Comparison of ENCODE assay signal across 16 mouse cellular contexts in genomic region chr9:76016506-76016905, GRCm38 (mm10). TPM values are rescaled to one million over a fixed set of nuclear protein-coding genes. Genes with fewer than 3 reads are reported as not detected.
A peak's percentile ranks its signal among the peaks of the same experiment; 100 is the strongest.
DNase-seq lines count a peak whose midpoint lies in the region; ATAC-seq and TF ChIP-seq lines count a peak whose summit lies in the region.
"Had no signal": no experiment of that assay in that cellular context is flagged by ENCODE, and none has a peak within 500 bp of the region (broad histone marks: within the 10 kb centered on the region; RNA-seq: fewer than 3 reads in every experiment).

No protein-coding gene starts in this region.

- H3K4me2 ChIP-seq in hindbrain, embryonic 15.5 days = 0 out of 2 replicates have a peak overlapping the region, but pooled peaks have one; percentile 1
- no peak overlapping the region; the same call in 1 of the 2 replicates for H3K4me2 ChIP-seq in hindbrain, embryonic 16.5 days (ENCODE audit: low read length)
- H3K4me2 ChIP-seq: heart, embryonic 15.5 days; kidney, embryonic 15.5 days; limb, embryonic 15.5 days had no signal

- no peak for TF ChIP-seq POLR2A in cerebellum, adult 2 months (IDR thresholded peaks at IDR 0.05; ENCODE audit: borderline replicate concordance, insufficient read depth, low read length)

- peak overlapping the region; percentile 46; the same call in 1 of the 2 replicates for H3K27ac ChIP-seq in cerebellum, adult 2 months (ENCODE audit: insufficient read depth, low read length)
- no peak overlapping the region for H3K27ac ChIP-seq in hindbrain, embryonic 15.5 days (replicated peaks)
- H3K27ac ChIP-seq in hindbrain, embryonic 16.5 days (ENCODE audit: low read depth, low read length) = no peak overlapping the region
- H3K27ac ChIP-seq: forebrain, embryonic 12.5 days; heart, embryonic 15.5 days; kidney, embryonic 15.5 days; limb, embryonic 15.5 days; stomach, postnatal 0 days had no signal

- 85% methylated on average over 10 of the region's 10 CpGs for WGBS in cerebellum, adult 2 months
- 93% methylated on average over 10 of the region's 10 CpGs for WGBS in hindbrain, embryonic 15.5 days
- WGBS in hindbrain, embryonic 16.5 days = 91% methylated on average over 10 of the region's 10 CpGs

- H3K4me1 ChIP-seq in cerebellum, adult 2 months (ENCODE audit: control insufficient read depth, insufficient read depth, low read length) = peaks cover 9% of the 10 kb centered on the region; the same call in 1 of the 2 replicates
- peaks cover 20% of the 10 kb centered on the region for H3K4me1 ChIP-seq in hindbrain, embryonic 15.5 days (replicated peaks)
- H3K4me1 ChIP-seq in hindbrain, embryonic 16.5 days (ENCODE audit: control insufficient read depth, insufficient read depth, low read depth, low read length) = no peaks in the 10 kb centered on the region

- no peaks in the 10 kb centered on the region for H3K36me3 ChIP-seq in hindbrain, embryonic 15.5 days
- no peaks in the 10 kb centered on the region for H3K36me3 ChIP-seq in hindbrain, embryonic 16.5 days (ENCODE audit: control insufficient read depth, insufficient read depth, low read length)
- no peaks in the 10 kb centered on the region for H3K36me3 ChIP-seq in C2C12 (ENCODE audit: control insufficient read depth, insufficient read depth)
- H3K36me3 ChIP-seq: forebrain, embryonic 12.5 days; heart, embryonic 15.5 days; kidney, embryonic 15.5 days; limb, embryonic 15.5 days had no signal

- peak overlapping the region; percentile 39 for H3K4me3 ChIP-seq in cerebellum, adult 2 months (replicated peaks; ENCODE audit: insufficient read depth, low read depth, low read length)
- no peak overlapping the region for H3K4me3 ChIP-seq in hindbrain, embryonic 15.5 days
- H3K4me3 ChIP-seq in hindbrain, embryonic 16.5 days (ENCODE audit: low read length) = no peak overlapping the region
- no peak overlapping the region for H3K4me3 ChIP-seq in C2C12 (ENCODE audit: insufficient read depth, poor library complexity, severe bottlenecking)
- H3K4me3 ChIP-seq: forebrain, embryonic 12.5 days; heart, embryonic 15.5 days; kidney, embryonic 15.5 days; limb, embryonic 15.5 days had no signal

- no peak overlapping the region for H3K9ac ChIP-seq in hindbrain, embryonic 15.5 days
- H3K9ac ChIP-seq in hindbrain, embryonic 16.5 days (ENCODE audit: low read depth, low read length) = no peak overlapping the region
- H3K9ac ChIP-seq: forebrain, embryonic 12.5 days; heart, embryonic 15.5 days; kidney, embryonic 15.5 days; limb, embryonic 15.5 days had no signal

- DNase-seq in cerebellum, adult 2 months = no peak
- DNase-seq in cerebellum, adult 8-10 months = no peak
- peak; percentile 76 for DNase-seq in lung, postnatal 25 days (ENCODE audit: low spot score)
- DNase-seq in adrenal gland, postnatal 4 days (ENCODE audit: low spot score in 2 of 2) = no peak
- no peak for DNase-seq in thymus, postnatal 25 days
- DNase-seq: adrenal gland, adult 2 months; thymus, postnatal 14 days had no signal

- H3K9me3 ChIP-seq in hindbrain, embryonic 15.5 days = no peaks in the 10 kb centered on the region
- H3K9me3 ChIP-seq in hindbrain, embryonic 16.5 days (ENCODE audit: control insufficient read depth, low read length) = no peaks in the 10 kb centered on the region
- H3K9me3 ChIP-seq: forebrain, embryonic 12.5 days; heart, embryonic 15.5 days; kidney, embryonic 15.5 days; limb, embryonic 15.5 days had no signal

- no peak for TF ChIP-seq CTCF in cerebellum, adult 2 months (IDR thresholded peaks at IDR 0.05; ENCODE audit: borderline replicate concordance, insufficient read depth, low read depth, low read length)
- no peak for TF ChIP-seq CTCF in C2C12 (IDR thresholded peaks at IDR 0.05; ENCODE audit: control insufficient read depth, insufficient read depth, insufficient read length)

- H3K79me2 ChIP-seq in C2C12 (ENCODE audit: control insufficient read depth, insufficient read depth) = no peaks in the 10 kb centered on the region

- no peak for ATAC-seq in hindbrain, embryonic 15.5 days (ENCODE audit: low FRiP score, low read depth)
- no peak for ATAC-seq in hindbrain, embryonic 16.5 days

- H3ac ChIP-seq in C2C12 (ENCODE audit: control insufficient read depth, insufficient read length, low read depth) = no peak overlapping the region

- H3K27me3 ChIP-seq in cerebellum, adult 2 months (ENCODE audit: control insufficient read depth, insufficient read depth, low read length) = no peaks in the 10 kb centered on the region
- H3K27me3 ChIP-seq in hindbrain, embryonic 15.5 days = no peaks in the 10 kb centered on the region
- H3K27me3 ChIP-seq in hindbrain, embryonic 16.5 days (replicated peaks; ENCODE audit: control insufficient read depth, insufficient read depth, low read length) = no peaks in the 10 kb centered on the region
- no peaks in the 10 kb centered on the region for H3K27me3 ChIP-seq in C2C12 (ENCODE audit: control insufficient read depth, insufficient read depth, insufficient read length)
- H3K27me3 ChIP-seq: heart, embryonic 15.5 days; kidney, embryonic 15.5 days; limb, embryonic 15.5 days had no signal

- no peaks in the 10 kb centered on the region for H3K79me3 ChIP-seq in C2C12 (ENCODE audit: low read depth)

TF ChIP-seq in C2C12, 6 proteins besides CTCF, POLR2A, EP300 and RAD21:
- no peak for TF ChIP-seq MAX (IDR thresholded peaks at IDR 0.05)
- TF ChIP-seq CEBPB (IDR thresholded peaks at IDR 0.05; ENCODE audit: low read depth) = peak; percentile 20
TF ChIP-seq in C2C12: peak in this region for 1.

RNA-seq across cellular contexts. Expression of gene Hmgcll1, which starts 1.9 kb away (rescaled TPM):
- polyA plus RNA-seq in cerebellum, adult 2 months (2012; rRNA removed) = 16.3 and 16.5 TPM in 2 replicates
- polyA plus RNA-seq in hindbrain, embryonic 15.5 days (2015; fragmentation: Nextera tagmentation; extraction: Ambion mirVana) = 22.8 and 22.9 TPM in 2 replicates
- 22.8 and 22.9 TPM in 2 replicates for polyA plus RNA-seq in hindbrain, embryonic 16.5 days (2015; fragmentation: Nextera tagmentation; extraction: Ambion mirVana)
- polyA plus RNA-seq in C2C12 (2012; fragmentation: generic; extraction: Trizol) = 0.29 TPM
- total RNA-seq in adrenal gland, postnatal 4 days (2021) = 1 to 10 TPM; 4.4 to 6.2 TPM
- total RNA-seq: MEL had no signal

Comparison
In these comparisons a context has a peak if more than half of its experiments do, and no peak if none do; other contexts are left out.
1. RNA of gene Hmgcll1, which starts 1.9 kb away (polyA plus RNA-seq): 22.8 to 22.9 TPM in hindbrain, embryonic 15.5 days, 22.8 to 22.9 TPM in hindbrain, embryonic 16.5 days and 16.3 to 16.5 TPM in cerebellum, adult 2 months; 0.29 TPM in C2C12 (single experiment); every median in the first group is over 10 times any median in the second.